Mouse (Mus musculus) kidney, postnatal 0 days (tissue): Measurements from ENCODE around the gene Rnf5. TPM values are rescaled to one million over a fixed set of nuclear protein-coding genes. Genes with fewer than 3 reads are reported as not detected.

Source experiments
- ATAC-seq: fragments of 200-750 bp; cut with Nextera tagmentation; replicated peaks from 2 replicates; pipeline ENCODE4 v1.8.0; 2017; ENCODE audit warnings: low read depth, moderate number of reproducible peaks, moderate TSS enrichment, moderate library complexity; ENCODE audit not compliant: low FRiP score
- DNase-seq: peaks from one replicate; pipeline ENCODE4 v3.0.0-alpha.2; 2016; ENCODE audit warnings: low spot score
- H3K27ac ChIP-seq: fragments of 300-500 bp; sonication (generic); 2 replicates; pipeline ENCODE4 v1.5.1; 2014; ENCODE audit warnings: mild to moderate bottlenecking
- H3K27me3 ChIP-seq: fragments of 300-500 bp; sonication (generic); 2 replicates; pipeline ENCODE4 v1.6.1; 2014; ENCODE audit warnings: low read length, mixed read lengths; ENCODE audit not compliant: insufficient read depth
- H3K36me3 ChIP-seq: fragments of 300-500 bp; sonication (generic); 2 replicates; pipeline ENCODE4 v1.6.1; 2014; ENCODE audit warnings: low read length, mixed read lengths; ENCODE audit not compliant: insufficient read depth
- H3K4me1 ChIP-seq: fragments of 300-500 bp; sonication (generic); replicated peaks from 2 replicates; pipeline ENCODE4 v1.6.1; 2014; ENCODE audit warnings: antibody characterized with exemption, low read length, mixed read lengths; ENCODE audit not compliant: insufficient read depth
- H3K4me2 ChIP-seq: fragments of 300-500 bp; sonication (generic); 2 replicates; pipeline ENCODE4 v1.6.1; 2014; ENCODE audit warnings: mild to moderate bottlenecking, low read length, moderate library complexity, mixed read lengths
- H3K4me3 ChIP-seq: fragments of 300-500 bp; sonication (generic); replicated peaks from 2 replicates; pipeline ENCODE4 v1.5.1; 2014; ENCODE audit warnings: low read depth, low read length
- H3K9ac ChIP-seq: fragments of 300-500 bp; sonication (generic); 2 replicates; pipeline ENCODE4 v1.6.1; 2014; ENCODE audit warnings: low read depth, low read length
- H3K9me3 ChIP-seq: fragments of 300-500 bp; sonication (generic); replicated peaks from 2 replicates; pipeline ENCODE4 v1.6.1; 2016; ENCODE audit warnings: low read length, inconsistent platforms, mixed read lengths
- CTCF ChIP-seq: IDR thresholded peaks from 2 replicates; pipeline ENCODE4 v1.5.1; 2016; ENCODE audit warnings: antibody characterized with exemption, low read depth, mild to moderate bottlenecking, moderate library complexity
- WGBS: fragments of 180-500 bp; shearing (Covaris S2); extraction: QIAGEN DNeasy Blood & Tissue Kit; methylation state at CpG from one replicate; pipeline ENCODE4 v1.1.7; 2014; 5-methylcytosine and 5-hydroxymethylcytosine counted together
- polyA plus RNA-seq: library from polyadenylated mRNA; unstranded; fragments of >200 nt; fragmentation: Nextera tagmentation; extraction: Ambion mirVana; gene quantifications from 2 replicates; pipeline ENCODE4 v1.2.1, GENCODE M21; 2015

Gene Rnf5
- polyA plus RNA-seq: 154 and 177 TPM in 2 replicates

DNA sequence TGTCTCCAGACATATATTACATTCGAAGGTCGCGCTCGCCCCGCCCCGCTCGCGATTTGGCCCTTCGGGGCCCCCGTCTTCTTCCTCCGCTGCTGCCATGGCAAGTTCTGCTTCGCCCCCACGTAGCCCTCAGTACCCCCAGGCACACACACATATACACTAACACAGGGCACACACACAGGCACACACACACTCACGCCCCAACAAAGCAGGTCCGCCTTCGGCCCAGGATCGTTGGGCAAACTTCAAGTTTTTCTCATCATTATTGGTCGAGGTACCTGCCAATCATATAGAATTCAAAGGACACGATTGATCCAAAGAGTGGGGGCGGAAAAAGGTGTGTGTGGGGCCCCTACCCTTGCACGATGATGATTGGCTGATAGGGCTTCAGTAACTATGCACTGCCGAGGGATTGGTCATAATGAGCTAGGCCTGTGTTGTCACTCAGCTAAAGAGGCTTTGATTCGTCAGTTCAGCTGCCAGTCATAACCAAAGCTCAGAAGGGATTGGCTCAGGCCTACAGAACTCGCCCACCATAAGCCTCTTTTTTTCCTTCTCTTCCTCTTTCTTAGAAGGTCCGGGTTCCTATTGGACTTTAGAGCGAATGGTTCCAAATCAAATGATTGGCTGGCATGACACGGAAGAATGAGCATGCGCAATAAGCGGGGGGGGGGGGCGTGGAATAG, at the start of gene Rnf5:
Rnf5 (minus strand) TSS at position 316 of the 686 bp plus-strand sequence.
- H3K4me2 ChIP-seq: peak within 1 kb of the TSS; percentile 92
- H3K9me3 ChIP-seq: no peaks in the 10 kb centered on the region
- WGBS: under 1% methylated on average over 30 of the region's 30 CpGs
- peak; percentile 100 for DNase-seq
- ATAC-seq: peak; percentile 93
- peaks cover 9% of the 10 kb centered on the region for H3K36me3 ChIP-seq
- peak within 1 kb of the TSS; percentile 89 for H3K27ac ChIP-seq
- no peak for TF ChIP-seq CTCF
- peak within 1 kb of the TSS; percentile 71 for H3K9ac ChIP-seq
- H3K4me1 ChIP-seq: peaks cover 17% of the 10 kb centered on the region
- H3K27me3 ChIP-seq: no peaks in the 10 kb centered on the region
- H3K4me3 ChIP-seq: peak within 1 kb of the TSS; percentile 49

DNA sequence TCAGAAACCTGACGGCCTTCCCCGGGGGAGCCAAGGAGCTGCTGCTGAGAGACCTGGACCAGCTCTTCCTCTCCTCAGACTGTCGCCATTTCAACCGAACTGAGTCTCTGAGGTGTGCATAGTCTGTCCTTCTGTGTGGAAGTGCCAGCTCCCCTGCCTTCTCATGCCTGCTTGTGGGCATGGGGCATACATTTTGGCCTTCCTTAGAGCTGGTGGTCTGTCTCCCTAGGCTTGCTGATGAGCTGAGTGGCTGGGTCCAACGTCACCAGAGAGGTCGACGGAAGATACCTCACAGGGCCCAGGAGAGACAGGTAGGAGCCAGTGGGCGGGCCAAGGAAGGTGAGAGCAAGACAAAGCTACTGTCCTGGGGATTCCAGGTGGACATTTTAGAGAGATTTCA, 49.5 kb upstream of the Rnf5 start:
- H3K4me1 ChIP-seq: peaks cover 3% of the 10 kb centered on the region; the same call in 1 of the 2 replicates
- no peaks in the 10 kb centered on the region for H3K27me3 ChIP-seq
- no peaks in the 10 kb centered on the region for H3K9me3 ChIP-seq
- ATAC-seq: no peak
- DNase-seq: no peak
- no peak overlapping the region for H3K27ac ChIP-seq
- H3K4me3 ChIP-seq: no peak overlapping the region
- no peak for TF ChIP-seq CTCF
- H3K36me3 ChIP-seq: peaks cover 40% of the 10 kb centered on the region
- WGBS: 92% methylated on average over 8 of the region's 8 CpGs
- H3K9ac ChIP-seq: no peak overlapping the region
- H3K4me2 ChIP-seq: no peak overlapping the region

DNA sequence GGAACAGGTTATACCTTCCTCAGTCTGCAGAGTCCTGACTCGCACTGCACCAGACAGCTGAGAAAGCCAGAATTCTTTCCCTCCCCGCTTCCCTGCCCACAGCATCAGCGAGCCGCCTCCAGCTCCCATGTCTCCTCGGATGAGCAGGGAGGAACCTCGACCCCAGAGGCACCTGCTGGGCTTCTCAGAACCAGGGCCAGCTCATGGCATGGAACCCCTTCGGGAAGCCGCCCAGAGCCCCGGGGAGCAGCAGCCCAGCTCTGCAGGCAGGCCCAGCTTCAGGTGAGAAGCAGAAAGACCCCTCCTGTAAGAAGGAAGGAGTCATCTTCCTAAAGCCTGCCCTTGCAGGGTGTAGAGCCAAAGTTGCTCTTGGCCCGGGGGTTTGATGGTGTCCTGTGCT, 49.1 kb upstream of the Rnf5 start:
- Histone ChIP-seq H3K4me1 (peaks cover 8% of the 10 kb centered on the region), H3K4me3 (no peak overlapping the region), H3K27ac (no peak overlapping the region), H3K9me3 (no peaks in the 10 kb centered on the region), H3K27me3 (no peaks in the 10 kb centered on the region), H3K4me2 (no peak overlapping the region), H3K9ac (no peak overlapping the region), H3K36me3 (peaks cover 40% of the 10 kb centered on the region)
- 73% methylated on average over 10 of the region's 10 CpGs for WGBS
- no peak for TF ChIP-seq CTCF
- no peak for ATAC-seq
- DNase-seq: no peak

DNA sequence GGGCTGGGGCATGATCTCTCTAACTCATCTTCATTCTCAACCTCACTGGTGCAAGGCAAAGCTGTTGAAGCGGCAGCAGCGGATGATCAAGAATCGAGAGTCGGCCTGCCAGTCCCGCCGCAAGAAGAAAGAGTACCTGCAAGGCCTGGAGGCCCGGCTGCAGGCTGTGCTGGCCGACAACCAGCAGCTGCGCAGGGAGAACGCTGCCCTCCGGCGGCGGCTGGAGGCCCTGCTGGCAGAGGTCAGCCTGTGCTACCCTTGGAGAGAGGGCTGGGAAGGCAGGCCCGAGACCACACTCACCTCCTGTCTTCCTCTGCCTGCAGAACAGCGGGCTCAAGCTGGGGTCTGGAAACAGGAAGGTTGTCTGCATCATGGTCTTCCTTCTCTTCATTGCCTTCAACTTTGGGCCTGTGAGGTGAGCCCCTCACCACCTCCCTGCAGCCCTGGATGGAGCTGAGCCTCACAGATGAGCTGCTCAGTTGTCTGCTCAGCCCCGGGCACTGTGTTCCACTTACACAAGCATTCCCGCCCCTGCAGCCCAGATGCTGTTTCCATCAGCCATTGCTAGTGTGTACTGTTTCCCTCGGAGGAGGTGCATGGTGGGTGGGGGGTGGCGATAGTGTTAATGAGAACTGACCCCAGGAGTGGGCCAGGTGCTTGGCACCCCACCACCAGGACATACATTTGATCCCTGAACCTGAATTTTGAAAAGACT, 48.2 kb upstream of the Rnf5 start:
- DNase-seq (peak; percentile 54), ATAC-seq (no peak)
- peaks cover 9% of the 10 kb centered on the region for H3K4me1 ChIP-seq
- H3K27ac ChIP-seq: no peak overlapping the region
- peaks cover 40% of the 10 kb centered on the region for H3K36me3 ChIP-seq
- H3K27me3 ChIP-seq: no peaks in the 10 kb centered on the region
- H3K4me2 ChIP-seq: no peak overlapping the region
- no peak overlapping the region for H3K4me3 ChIP-seq
- H3K9ac ChIP-seq: no peak overlapping the region
- peak; percentile 70 for TF ChIP-seq CTCF
- WGBS: 47% methylated on average over 19 of the region's 19 CpGs
- H3K9me3 ChIP-seq: no peaks in the 10 kb centered on the region

DNA sequence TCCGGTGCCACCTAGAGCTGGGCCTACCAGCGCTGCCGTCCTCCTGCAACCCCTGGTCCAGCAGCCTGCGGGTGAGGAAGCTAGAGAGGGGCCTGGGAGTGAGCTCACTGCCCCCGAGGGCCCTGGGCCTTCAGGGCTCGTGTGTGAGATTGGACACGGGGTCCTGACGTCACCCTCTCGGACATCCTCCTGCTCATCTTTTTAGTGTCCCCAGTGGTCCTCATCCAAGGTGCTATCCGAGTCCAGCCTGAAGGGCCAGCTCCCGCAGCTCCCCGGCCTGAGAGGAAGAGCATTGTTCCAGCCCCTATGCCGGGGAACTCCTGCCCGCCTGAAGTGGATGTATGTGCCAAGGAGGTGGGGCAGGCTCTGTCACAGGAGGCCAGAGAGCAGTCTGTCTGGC, 47.3 kb upstream of the Rnf5 start:
- Histone ChIP-seq H3K4me1 (peaks cover 9% of the 10 kb centered on the region), H3K4me2 (no peak overlapping the region), H3K9ac (no peak overlapping the region), H3K4me3 (no peak overlapping the region), H3K27ac (no peak overlapping the region), H3K9me3 (no peaks in the 10 kb centered on the region), H3K27me3 (no peaks in the 10 kb centered on the region), H3K36me3 (peaks cover 40% of the 10 kb centered on the region)
- no peak for DNase-seq
- ATAC-seq: no peak
- TF ChIP-seq CTCF: no peak
- 92% methylated on average over 14 of the region's 14 CpGs for WGBS

DNA sequence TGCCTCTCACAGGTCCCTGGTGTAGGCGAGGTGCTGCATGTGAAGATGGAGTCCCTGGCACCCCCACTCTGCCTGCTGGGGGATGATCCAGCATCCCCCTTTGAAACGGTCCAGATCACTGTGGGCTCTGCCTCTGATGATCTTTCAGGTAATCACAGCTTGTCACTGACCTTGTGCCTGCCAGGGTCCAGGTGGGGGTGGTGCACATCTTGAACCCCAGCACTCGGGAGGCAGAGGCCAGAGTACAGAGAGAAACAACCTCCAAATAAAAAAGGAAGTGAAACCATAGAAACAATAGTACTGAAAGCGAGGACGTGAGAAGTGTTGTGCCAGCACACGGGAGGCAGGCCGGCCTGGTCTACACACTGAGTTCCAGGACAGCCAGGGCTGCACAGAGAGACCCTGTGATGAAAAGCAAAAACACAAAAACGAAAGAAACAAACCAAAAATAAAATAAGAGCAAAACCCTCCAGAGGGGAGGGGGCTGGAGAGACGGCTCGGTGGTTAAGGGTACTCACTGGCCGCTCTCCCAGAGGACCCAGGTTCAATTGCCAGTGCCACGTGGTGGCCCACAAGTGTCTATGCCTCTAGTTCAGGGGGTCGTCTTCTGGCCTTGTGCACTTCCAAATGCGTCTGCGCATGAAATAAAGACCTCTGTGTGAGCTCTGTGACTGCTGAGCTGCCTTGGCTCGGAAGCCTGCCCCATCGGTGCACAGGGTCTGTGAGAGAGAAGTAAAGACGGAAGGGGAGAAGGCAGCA, 45.8 kb upstream of the Rnf5 start:
- 85% methylated on average over 18 of the region's 18 CpGs for WGBS

More for the DNA sequence above, 45.8 kb upstream of the Rnf5 start:
- Histone ChIP-seq H3K4me3 (no peak overlapping the region), H3K27me3 (no peaks in the 10 kb centered on the region), H3K9ac (no peak overlapping the region), H3K4me1 (peaks cover 15% of the 10 kb centered on the region), H3K27ac (no peak overlapping the region), H3K4me2 (no peak overlapping the region), H3K36me3 (peaks cover 40% of the 10 kb centered on the region), H3K9me3 (no peaks in the 10 kb centered on the region)
- TF ChIP-seq CTCF: no peak
- ATAC-seq (no peak), DNase-seq (no peak)
